Mouse (Mus musculus) limb, embryonic 10.5 days (tissue): ENCODE data around the gene Klhl29. TPM values are rescaled to one million over a fixed set of nuclear protein-coding genes. Genes with fewer than 3 reads are reported as not detected.

Experiments
- DNase-seq: peaks from one replicate; pipeline ENCODE4 v3.0.0-alpha.2; 2017; ENCODE audit warnings: low spot score
- H3K27ac ChIP-seq: fragments of 300-500 bp; sonication (generic); 2 replicates; pipeline ENCODE4 v1.5.1; 2016; ENCODE audit warnings: mild to moderate bottlenecking
- H3K27me3 ChIP-seq: fragments of 300-500 bp; sonication (generic); 2 replicates; pipeline ENCODE4 v1.6.1; 2016; ENCODE audit warnings: low read depth, mild to moderate bottlenecking; ENCODE audit not compliant: poor library complexity, severe bottlenecking
- H3K36me3 ChIP-seq: fragments of 300-500 bp; sonication (generic); 2 replicates; pipeline ENCODE4 v1.6.1; 2016; ENCODE audit warnings: mild to moderate bottlenecking, moderate library complexity
- H3K4me1 ChIP-seq: fragments of 300-500 bp; sonication (generic); 2 replicates; pipeline ENCODE4 v1.6.1; 2016
- H3K4me3 ChIP-seq: fragments of 300-500 bp; sonication (generic); 2 replicates; pipeline ENCODE4 v1.5.1; 2016; ENCODE audit warnings: mild to moderate bottlenecking, moderate library complexity
- H3K9me3 ChIP-seq: fragments of 300-500 bp; sonication (generic); replicated peaks from 2 replicates; pipeline ENCODE4 v1.6.1; 2016; ENCODE audit warnings: mild to moderate bottlenecking
- WGBS: fragments of 180-500 bp; shearing (Covaris S2); methylation state at CpG from one replicate; pipeline ENCODE4 v1.1.7; 2016; 5-methylcytosine and 5-hydroxymethylcytosine counted together
- polyA plus RNA-seq: library from polyadenylated mRNA; unstranded; fragments of >200 nt; fragmentation: Nextera tagmentation; extraction: Ambion mirVana; gene quantifications from 2 replicates; pipeline ENCODE4 v1.2.1, GENCODE M21; 2016

Klhl29 gene
- polyA plus RNA-seq, 1 experiment from 2014 or later = 1.4 TPM

DNA sequence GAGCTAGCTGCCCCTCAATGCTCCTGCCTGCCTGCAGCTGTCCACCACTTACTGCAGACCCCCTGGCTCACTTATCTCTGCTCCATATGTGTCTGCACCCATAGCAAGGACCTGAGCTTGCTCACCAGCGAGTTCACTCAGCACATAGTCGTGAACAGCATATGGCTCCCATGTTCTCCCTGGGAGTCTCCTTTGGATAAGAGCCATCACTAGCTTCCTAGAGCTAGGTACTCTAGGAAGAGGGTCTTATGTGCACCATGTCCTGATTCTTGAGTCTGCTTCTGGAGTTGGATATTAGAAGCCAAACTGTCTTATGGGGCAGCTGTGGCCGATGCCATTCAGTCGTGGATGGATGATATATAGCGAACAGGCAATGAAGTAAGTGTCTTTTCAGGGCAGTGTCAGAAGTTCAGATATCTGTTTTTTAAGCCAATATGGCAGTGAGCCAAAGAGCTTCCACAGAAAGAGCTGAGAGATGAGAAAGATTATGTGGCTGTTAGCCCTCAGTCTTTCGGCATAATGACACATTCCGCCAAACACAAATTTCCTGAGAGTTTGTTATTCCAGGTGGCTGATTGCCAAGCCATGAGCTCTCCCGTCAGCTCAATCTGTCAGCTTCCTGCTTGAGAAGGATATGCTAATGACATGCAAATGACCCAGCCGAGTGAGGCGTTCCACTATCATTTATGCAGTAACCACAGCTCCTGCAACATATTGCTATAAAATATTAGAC is 287.5 kb downstream of the Klhl29 start:
- no peak for DNase-seq
- 68% methylated on average over 10 of the region's 10 CpGs for WGBS
- H3K36me3 ChIP-seq = peaks cover 32% of the 10 kb centered on the region

DNA sequence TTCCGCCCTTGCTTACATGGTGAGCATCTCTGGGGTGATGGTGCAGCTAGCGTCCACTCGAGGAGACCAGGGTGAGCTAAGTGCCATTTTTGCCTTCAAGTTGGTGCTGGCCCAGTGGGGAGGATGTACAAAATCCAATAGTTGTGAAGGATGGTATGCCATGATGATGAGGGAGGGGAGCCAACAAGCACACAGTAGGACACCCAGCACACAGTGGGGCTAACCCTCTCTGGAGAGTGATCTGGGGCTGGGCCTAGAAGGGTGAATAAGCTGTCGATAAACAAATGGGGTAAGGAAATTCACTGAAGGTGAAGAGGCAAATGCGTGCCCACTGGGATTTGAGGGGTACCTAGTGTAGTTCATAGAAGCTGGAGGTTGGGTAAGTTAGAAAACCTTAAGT is 290.8 kb downstream of the Klhl29 start:
- H3K36me3 ChIP-seq = peaks cover 27% of the 10 kb centered on the region
- no peak overlapping the region for H3K4me3 ChIP-seq
- no peak for DNase-seq
- H3K4me1 ChIP-seq = no peaks in the 10 kb centered on the region
- H3K27ac ChIP-seq = no peak overlapping the region
- 95% methylated on average over 5 of the region's 5 CpGs for WGBS
- H3K9me3 ChIP-seq = no peaks in the 10 kb centered on the region
- no peaks in the 10 kb centered on the region for H3K27me3 ChIP-seq

More for the DNA sequence above, 287.5 kb downstream of the Klhl29 start:
- Histone ChIP-seq H3K4me1 (no peaks in the 10 kb centered on the region), H3K27me3 (no peaks in the 10 kb centered on the region), H3K4me3 (no peak overlapping the region), H3K27ac (no peak overlapping the region), H3K9me3 (no peaks in the 10 kb centered on the region)

DNA sequence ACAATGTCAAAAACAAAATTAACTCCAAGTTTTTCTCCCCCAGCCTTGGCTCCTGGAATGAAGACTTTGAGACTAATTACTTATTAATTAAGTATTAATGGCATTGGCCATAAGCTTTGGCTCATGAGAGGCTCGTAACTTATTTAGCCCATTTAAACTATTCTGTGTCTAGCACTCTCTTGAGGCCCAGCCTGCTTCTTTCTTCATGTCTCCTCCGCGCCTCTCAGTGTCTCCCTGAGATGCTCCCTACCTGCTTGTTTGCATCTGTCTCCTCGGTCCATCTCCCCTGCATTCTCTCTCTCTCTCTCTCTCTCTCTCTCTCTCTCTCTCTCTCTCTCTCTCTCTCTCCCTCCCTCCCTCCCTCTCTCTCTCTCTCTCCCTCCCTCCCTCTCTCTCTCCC is 294.0 kb downstream of the Klhl29 start:
- Histone ChIP-seq H3K27me3 (no peaks in the 10 kb centered on the region), H3K9me3 (no peaks in the 10 kb centered on the region), H3K27ac (no peak overlapping the region), H3K36me3 (peaks cover 27% of the 10 kb centered on the region), H3K4me3 (no peak overlapping the region), H3K4me1 (no peaks in the 10 kb centered on the region)
- WGBS = 95% methylated on average over 4 of the region's 4 CpGs
- no peak for DNase-seq

DNA sequence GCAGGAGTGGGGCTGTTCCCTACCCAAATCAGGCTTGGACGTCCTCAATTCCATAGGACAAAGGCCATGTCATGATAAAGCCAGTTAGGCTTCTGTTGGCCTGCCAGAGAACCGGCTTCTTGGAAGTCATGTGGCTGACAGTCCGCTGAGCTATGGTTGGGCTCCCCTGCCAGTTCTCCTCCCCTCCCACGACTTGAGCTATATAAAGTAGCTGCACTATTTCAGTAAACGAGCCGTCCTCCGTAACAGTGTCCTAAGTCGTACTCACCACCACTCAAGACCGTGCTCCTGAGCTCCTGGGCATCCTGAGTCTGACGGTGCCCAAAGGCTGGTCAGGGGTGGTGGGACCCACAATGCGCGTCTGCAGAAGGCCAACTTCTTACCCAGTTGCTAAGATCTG is 302.3 kb downstream of the Klhl29 start:
- Histone ChIP-seq H3K27me3 (no peaks in the 10 kb centered on the region), H3K4me3 (no peak overlapping the region), H3K36me3 (no peaks in the 10 kb centered on the region), H3K9me3 (no peaks in the 10 kb centered on the region), H3K4me1 (no peaks in the 10 kb centered on the region), H3K27ac (no peak overlapping the region)
- 88% methylated on average over 12 of the region's 12 CpGs for WGBS
- no peak for DNase-seq

DNA sequence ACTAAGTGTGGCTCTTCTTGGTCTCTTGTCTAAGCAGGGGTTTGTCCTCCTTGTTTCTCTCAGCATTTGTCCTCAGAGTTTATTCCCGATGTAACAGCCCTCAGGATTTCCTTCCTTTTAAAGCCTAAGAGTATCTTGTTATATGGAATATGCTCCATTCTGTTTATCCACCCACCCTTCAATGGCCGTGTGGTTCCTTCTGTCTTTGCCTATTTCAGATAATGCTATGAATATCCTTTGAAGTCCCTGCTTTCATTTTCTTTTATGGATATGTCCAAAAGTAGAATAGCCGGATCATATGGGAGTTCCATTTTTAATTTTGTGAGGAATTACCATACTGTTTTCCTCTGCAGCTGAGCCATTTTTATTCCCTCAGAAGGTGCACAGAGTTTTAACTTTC is 305.4 kb downstream of the Klhl29 start:
- H3K27me3 ChIP-seq = no peaks in the 10 kb centered on the region

DNA sequence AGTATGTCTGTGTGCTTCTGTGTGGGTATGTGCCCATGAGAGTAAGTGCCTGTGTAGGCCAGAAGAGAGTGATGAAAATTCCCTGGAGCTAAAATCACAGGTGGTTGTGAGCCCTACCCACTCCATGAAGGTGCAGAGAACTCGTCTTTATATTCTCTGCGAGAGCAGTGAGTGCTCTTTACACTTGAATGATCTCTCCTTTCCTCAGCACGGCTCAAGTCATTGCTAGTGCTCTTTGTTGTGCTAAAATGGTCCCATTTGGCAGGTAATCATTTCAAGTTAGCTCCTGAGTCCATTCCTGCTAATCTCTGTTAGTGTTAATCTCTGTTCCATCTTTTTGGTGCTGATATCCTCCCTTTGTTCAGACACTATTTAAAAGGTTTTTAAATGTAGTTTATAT is 307.9 kb downstream of the Klhl29 start:
- H3K27ac ChIP-seq = no peak overlapping the region
- 41% methylated on average over 3 of the region's 3 CpGs for WGBS
- no peaks in the 10 kb centered on the region for H3K4me1 ChIP-seq
- no peak overlapping the region for H3K4me3 ChIP-seq
- H3K27me3 ChIP-seq = no peaks in the 10 kb centered on the region
- no peaks in the 10 kb centered on the region for H3K9me3 ChIP-seq
- DNase-seq = no peak
- no peaks in the 10 kb centered on the region for H3K36me3 ChIP-seq

More for the DNA sequence above, 305.4 kb downstream of the Klhl29 start:
- Histone ChIP-seq H3K4me3 (no peak overlapping the region), H3K4me1 (no peaks in the 10 kb centered on the region), H3K36me3 (no peaks in the 10 kb centered on the region), H3K9me3 (no peaks in the 10 kb centered on the region), H3K27ac (no peak overlapping the region)
- no peak for DNase-seq
- 85% methylated on average over 3 of the region's 3 CpGs for WGBS

DNA sequence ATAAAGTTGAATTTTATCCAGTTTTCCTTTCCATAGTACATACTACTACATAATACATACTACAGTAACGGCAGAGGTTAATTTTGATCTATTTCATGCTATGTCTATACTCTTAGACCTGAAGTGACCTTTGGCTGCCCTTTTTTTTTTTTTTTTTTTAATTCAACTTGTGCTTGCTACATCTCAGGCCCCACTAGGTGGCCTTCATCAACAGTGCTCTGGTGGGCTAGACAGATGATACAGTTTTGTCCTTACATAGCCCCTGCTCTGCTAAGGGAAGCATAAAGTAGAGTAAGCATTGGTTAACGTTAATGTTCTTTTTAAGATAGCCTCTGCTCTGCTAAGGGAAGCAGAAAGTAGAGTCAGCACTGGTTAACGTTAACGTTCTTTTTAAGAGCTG is 327.4 kb downstream of the Klhl29 start:
- no peak overlapping the region for H3K4me3 ChIP-seq
- peaks cover 20% of the 10 kb centered on the region for H3K9me3 ChIP-seq
- WGBS = 96% methylated on average over 4 of the region's 4 CpGs
- H3K27me3 ChIP-seq = no peaks in the 10 kb centered on the region
- no peaks in the 10 kb centered on the region for H3K4me1 ChIP-seq
- H3K27ac ChIP-seq = no peak overlapping the region
- peaks cover 15% of the 10 kb centered on the region for H3K36me3 ChIP-seq
- no peak for DNase-seq

DNA sequence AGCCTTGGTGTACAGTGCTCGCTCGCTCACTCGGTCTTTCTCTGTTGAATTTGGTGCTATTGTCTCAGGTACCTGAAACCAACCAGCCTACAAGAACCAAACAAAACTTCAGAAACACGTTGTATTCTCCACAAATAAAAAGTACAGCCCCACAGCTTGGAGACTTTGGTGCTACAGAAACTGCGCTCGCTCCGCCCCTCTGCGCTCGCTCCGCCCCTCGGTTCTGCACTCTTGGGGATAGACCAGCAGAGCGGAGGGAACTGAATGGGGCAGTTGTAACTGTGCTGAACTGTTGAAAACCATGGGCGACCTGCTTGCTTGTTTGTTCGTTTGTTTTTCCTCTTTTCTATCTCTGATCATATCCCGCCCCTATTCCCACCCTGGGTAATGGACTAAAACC is 331.3 kb downstream of the Klhl29 start:
- H3K4me1 ChIP-seq = no peaks in the 10 kb centered on the region
- no peak for DNase-seq
- H3K27me3 ChIP-seq = no peaks in the 10 kb centered on the region
- H3K36me3 ChIP-seq = peaks cover 35% of the 10 kb centered on the region
- H3K27ac ChIP-seq = no peak overlapping the region
- 90% methylated on average over 15 of the region's 15 CpGs for WGBS
- H3K4me3 ChIP-seq = no peak overlapping the region
- no peaks in the 10 kb centered on the region for H3K9me3 ChIP-seq

DNA sequence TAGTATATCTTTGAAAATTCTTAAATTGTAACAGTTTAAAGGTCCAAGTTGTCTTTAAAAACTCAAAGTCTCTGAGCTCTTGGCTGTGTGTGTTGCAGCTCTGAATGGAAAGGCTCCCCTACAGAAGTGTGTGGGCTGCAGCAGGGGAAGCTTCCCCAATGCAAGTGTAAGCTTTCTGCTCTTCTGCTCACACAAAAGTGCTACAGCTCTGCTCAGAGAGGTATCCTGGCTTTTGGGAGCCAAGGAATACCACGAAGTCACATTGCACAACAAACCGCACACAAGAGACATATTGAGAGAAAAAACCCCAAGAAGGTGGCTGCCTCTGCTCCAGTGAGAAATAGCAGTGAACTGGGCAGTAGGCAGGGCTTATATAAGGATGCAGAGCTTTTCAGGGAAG is 337.5 kb downstream of the Klhl29 start:
- DNase-seq = no peak
- WGBS = 96% methylated on average over 2 of the region's 2 CpGs
- Histone ChIP-seq H3K4me3 (no peak overlapping the region), H3K27me3 (no peaks in the 10 kb centered on the region), H3K27ac (no peak overlapping the region), H3K4me1 (no peaks in the 10 kb centered on the region), H3K9me3 (no peaks in the 10 kb centered on the region), H3K36me3 (peaks cover 72% of the 10 kb centered on the region)

DNA sequence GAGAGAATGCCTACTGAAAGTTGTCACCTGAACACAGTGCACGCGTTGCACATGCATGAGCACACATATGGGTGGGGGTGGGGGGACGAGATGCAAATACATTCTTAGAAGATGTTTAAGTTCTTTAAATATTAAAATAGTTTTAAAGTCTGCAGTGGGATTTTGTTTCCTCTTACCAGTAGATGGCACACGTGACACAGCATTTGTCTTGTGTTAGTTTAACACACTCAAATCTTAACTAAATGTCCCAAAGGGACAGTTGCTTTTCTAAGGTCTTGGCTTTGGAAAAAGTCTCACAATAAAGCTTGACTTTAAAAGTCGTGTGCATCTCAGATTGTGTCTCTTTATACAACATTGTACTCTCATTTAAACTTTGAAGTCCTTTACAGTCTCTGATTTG is 346.4 kb downstream of the Klhl29 start:
- Histone ChIP-seq H3K27me3 (no peaks in the 10 kb centered on the region), H3K36me3 (peaks cover 85% of the 10 kb centered on the region), H3K4me3 (no peak overlapping the region), H3K27ac (no peak overlapping the region), H3K4me1 (no peaks in the 10 kb centered on the region), H3K9me3 (no peaks in the 10 kb centered on the region)
- no peak for DNase-seq
- WGBS = 87% methylated on average over 5 of the region's 5 CpGs
